Mouse (Mus musculus): Measurements from ENCODE around the gene Mrap.

Gene Mrap

DNA sequence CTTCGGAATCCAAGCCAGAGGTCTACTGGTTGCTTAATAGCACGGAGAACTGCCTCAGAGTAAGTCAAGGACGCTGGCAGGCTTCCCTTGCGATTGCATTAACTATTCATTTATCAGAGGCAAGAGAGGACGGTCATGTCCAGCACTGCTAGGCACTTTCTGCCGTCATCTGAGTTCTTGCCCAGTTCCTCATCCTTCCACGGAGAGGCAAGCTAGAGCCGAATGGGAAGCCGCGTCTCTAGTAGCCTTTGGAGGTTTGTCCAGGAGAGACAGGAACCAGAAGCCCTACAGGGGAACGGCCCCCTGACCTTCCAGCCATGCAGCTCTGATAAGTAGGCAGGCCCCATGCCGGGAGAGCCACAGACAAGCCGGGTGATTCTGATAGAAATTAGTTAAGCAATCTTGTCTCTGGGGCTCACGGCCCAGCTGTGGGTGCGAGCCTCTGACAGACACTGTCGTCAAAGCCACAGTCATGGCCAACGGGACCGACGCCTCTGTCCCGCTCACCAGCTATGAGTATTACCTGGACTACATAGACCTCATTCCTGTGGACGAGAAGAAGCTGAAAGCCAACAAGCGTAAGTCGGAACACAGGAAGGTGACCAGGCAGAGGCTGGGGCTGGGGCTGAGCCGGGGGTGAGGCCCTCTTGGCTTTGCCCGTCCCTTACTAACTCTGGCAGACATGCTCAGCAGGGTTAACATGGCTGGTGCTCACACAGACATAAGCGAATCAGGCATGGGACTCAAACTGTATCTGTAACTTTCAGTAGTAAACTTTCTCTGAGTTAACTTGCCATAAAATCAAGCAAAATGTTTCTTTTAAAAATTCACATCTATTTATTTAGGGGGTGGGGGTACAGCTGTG, at the start of gene Mrap:
Mrap (plus strand) TSS at position 116 of the 865 bp plus-strand sequence.
- ATAC-seq (ENCODE audit: insufficient number of reproducible peaks, low FRiP score, low TSS enrichment) = no peak

DNA sequence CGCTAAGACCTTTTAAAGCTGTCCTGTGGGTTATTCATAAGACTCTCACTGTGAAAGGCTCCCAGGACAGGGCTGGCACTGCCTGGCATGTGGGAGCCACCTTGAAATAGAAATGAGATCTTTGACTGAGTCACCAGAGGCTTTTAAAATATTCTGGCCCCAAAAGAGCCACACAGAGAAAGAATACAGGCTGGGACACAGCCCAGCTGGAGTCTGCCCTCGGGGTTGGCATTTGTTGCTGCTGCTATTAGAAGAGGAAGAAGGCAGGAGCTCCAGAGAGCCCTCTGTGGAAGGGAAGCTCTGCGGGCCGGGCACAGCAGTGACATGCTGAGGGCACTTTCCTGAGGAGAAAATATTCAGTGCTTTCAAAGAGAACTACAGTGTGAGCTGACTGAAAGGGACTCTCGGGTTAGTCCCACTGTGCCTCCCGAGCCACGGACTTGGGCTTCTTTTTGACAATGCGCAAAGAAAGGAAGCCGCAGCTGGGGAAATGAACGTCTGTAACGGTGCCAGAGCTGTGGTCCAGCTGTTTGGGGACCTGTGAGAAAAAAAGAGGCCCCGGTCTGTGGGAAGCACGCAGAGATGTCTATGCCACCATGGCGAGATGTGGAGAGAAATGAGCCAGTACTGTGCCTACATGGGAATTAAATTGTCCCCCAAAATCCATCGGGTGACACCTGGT, 45.2 kb upstream of the Mrap start:
- no peak; the same call in 1 of the 2 replicates for ATAC-seq (ENCODE audit: insufficient number of reproducible peaks, low FRiP score, low TSS enrichment)

DNA sequence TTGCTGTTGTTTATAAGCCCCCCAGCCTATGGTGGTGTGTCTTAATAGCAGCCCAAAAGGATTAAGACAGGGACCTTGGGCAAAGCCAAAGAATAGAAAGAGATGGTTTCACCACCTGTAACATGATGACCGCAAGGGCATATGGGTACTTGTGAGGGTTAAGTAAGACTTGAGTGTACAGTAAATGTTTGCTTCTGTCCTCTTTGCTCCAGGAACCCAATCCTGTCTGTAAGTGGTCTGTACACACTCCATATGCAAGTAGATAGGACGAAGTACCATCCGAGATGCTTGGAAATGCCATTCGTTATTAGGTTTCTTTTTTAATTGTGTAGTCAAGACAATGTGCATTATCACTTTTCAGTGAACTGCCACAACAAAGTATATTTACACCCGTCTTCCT, 44.4 kb upstream of the Mrap start:
- no peak for ATAC-seq (ENCODE audit: insufficient number of reproducible peaks, low FRiP score, low TSS enrichment)

DNA sequence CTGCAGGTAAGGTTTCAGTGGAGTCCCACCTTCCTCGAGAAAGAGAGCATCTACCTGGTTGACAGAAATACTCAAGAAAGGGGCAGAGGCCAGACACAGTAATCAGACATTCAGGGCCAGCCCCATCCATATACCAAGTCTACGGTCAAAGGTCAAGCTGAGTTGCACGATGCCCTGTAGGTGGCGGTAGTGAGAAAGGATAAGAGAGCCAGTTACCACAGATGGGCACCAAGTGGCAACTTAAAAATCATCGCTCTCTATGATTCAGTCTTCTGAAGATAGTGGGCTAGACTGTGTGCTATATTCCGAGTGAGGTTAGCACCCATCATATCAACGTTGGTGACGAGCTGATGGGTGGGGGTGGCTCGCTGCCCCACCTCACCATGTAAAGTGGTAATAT, 43.3 kb upstream of the Mrap start:
- ATAC-seq (ENCODE audit: insufficient number of reproducible peaks, low FRiP score, low TSS enrichment) = no peak

DNA sequence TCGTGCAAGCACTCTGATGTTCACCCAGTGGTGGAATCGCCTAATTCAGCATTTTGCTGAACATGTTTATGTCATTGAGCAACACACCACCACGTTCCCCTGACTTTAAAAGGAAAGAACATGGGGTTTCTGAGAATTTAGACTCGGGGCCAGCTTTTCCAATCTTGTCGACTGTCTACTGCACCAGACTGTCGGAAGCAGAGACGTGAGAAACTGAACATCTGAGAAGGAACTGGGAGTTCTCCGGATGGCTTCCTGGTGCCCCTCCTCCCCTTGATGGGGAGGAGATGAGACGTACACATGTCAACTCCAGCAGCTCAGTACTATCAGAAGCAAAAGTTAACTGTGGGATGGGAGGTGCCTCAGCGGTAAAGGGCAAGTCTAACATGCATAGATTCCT, 42.9 kb upstream of the Mrap start:
- ATAC-seq (ENCODE audit: insufficient number of reproducible peaks, low FRiP score, low TSS enrichment) = no peak

DNA sequence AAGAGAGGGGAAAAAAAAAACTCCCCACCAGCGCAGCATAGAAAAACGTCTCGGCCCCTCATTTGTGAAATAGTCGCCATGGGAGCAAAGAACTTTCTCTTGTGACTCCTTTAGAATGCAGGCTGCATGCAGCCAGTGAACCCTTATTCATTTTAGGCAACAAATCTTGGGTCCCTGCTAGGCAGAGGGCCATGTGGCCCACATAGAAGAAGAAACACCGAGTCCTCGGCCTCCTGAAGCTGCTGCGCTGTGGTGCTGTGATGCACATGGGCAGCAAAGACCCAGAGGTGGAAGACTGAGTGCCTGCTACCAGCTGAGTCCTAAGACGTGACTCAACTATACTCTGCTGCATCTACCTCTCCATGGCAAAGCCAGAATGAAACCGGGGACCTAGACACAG, 41.7 kb upstream of the Mrap start:
- ATAC-seq (ENCODE audit: insufficient number of reproducible peaks, low FRiP score, low TSS enrichment) = no peak

DNA sequence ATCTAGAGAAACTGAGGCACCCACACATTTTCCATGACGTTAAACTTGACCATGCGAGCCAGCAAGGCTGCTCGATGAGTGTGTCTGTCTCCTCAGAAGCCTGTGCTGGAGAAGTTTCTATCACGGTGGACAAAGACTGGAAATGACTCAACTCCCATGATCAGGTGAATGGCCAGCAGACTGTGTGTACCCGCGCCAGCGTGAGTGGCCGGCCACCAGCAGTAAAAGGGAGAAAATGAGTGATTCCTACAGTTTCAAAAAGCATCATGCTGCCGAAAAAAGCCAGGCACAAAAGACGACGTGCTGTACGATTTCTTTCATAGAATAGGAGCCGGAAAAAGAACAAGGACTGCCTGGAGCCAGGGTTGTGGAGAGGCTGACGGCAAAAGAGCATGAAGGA, 38.6 kb upstream of the Mrap start:
- no peak for ATAC-seq (ENCODE audit: insufficient number of reproducible peaks, low FRiP score, low TSS enrichment)

DNA sequence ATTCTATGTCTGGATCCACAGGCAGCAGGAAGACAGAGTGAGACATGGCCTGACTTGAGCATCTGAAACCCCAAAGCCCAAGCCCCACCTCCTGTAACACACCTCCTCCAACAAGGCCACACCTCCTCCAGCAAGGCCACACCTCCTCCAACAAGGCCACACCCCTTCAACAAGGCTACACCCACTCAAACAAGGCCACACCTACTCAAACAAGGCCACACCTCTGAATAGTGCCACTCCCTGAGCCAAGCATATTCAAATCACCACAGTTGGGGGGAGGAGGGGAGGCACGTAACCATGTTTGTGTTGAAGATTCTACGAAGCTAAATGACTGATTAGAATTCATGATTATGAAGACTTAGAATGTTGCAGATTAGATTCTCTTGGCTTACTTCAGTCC, 36.5 kb upstream of the Mrap start:
- ATAC-seq (ENCODE audit: insufficient number of reproducible peaks, low FRiP score, low TSS enrichment) = no peak

DNA sequence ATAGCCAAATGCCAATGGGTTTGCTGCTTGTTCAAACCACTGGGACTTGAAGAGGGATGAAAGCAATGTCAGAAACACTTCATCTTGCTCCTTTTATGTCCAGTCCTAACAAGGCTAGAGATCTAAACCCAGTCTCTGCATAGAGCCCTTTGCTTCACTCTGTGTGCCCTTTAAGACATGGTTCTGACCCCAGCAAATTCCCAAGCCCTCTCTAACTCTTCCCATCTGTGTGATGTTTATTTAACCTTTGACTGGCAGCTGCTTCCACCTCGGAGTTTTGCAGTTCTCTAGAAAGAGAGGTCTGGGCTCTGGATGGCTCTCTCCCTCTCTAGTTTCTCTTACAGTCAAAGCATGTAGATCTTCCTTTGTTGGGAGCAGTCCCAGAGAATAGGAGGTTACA, 34.4 kb upstream of the Mrap start:
- ATAC-seq (ENCODE audit: insufficient number of reproducible peaks, low FRiP score, low TSS enrichment) = no peak

DNA sequence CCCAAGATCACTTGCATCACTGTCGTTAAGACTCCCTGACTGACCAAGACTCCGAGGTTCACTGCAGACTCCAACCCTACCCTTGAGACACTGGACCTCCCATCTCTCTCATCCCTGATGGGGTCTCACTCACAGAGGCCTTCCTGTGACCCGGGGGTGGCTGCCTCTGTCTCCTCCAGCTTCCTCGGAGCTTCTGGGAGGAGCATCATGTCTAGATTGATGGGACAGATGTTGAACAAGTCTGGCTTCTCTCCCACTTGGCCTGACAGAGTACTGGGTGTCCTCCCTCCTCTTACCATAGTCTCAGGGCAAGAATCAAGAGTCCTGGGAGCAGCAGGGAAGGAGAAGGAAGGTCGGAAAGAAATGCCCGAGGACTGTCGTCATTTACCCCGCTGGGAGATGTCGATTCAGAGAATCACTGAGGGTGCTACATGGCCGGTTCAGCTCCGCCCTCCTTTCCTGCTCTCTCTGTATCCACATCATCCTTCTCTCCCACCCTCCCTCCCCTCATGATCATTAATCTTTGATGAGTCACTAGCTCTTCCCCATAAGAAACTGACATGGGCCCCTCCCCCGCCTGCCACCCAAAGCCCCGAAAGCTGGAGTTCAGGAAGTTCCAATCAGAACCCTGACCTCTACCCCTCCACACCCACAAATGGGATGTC, 33.7 kb upstream of the Mrap start:
- no peak for ATAC-seq (ENCODE audit: insufficient number of reproducible peaks, low FRiP score, low TSS enrichment)

DNA sequence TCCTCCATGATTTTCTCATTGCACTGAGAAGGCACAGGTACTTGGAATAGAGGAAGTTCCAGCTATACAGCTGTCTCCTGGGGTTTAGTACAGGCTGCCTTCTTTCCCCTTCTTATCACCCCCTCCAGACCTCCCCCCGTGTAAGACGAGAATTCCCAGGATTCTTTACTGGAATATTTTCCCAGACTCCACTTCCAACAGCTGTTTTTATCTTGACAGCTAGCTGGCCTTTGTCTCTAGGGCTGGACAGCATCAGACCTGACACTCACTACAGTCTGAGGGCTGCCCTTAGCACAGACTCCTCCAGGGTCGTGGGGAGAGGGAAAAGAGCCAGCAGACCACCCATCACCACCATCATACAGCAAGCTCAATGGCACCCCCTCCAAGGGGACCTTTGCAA, 31.7 kb upstream of the Mrap start:
- no peak for ATAC-seq (ENCODE audit: insufficient number of reproducible peaks, low FRiP score, low TSS enrichment)

DNA sequence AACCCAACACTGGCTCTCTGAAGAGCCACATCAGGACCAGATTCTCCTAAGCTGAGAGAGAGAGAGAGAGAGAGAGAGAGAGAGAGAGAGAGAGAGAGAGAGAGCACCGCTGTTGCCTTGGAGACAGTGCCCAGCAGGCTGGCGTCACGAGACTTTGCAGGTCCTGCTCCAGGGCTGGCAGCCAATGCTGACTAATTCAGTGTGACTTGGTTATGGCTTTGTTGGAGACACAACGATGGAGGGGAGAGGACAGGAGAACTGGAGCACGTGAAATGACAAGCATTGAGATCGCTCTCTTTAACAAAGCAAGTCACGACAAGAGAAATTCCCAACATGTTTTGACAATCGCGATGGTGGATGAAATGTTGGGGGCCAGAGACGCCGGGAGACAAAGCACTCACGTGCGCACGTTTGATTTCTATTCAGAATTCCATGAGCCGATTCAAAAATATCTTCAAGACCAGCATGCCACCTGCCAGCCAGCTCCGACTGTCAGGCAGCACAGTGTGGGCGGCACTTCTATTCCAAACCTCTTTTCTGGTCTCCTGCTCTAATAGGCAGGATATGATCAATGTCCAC, 28.2 kb upstream of the Mrap start:
- ATAC-seq (ENCODE audit: insufficient number of reproducible peaks, low FRiP score, low TSS enrichment) = peak; percentile 55; the same call in 1 of the 2 replicates

DNA sequence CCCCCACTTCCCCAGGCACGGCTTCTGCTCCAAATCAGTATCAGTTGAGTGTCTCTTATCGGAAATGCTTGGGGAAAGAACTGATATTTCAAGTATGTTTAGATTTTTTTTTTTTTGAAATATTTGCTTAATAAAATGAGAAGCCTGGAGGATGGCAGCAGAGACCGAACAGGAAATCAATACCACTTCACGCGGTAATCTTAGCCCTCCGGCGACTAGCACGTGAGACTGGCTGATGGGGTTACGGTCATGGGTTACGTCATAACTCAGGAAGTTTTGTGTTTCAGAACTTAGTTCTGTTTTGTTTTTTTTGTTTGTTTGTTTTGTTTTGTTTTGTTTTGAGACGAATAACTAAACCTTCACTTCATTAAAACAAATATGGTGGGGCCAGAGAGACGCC, 27.7 kb upstream of the Mrap start:
- no peak for ATAC-seq (ENCODE audit: insufficient number of reproducible peaks, low FRiP score, low TSS enrichment)

DNA sequence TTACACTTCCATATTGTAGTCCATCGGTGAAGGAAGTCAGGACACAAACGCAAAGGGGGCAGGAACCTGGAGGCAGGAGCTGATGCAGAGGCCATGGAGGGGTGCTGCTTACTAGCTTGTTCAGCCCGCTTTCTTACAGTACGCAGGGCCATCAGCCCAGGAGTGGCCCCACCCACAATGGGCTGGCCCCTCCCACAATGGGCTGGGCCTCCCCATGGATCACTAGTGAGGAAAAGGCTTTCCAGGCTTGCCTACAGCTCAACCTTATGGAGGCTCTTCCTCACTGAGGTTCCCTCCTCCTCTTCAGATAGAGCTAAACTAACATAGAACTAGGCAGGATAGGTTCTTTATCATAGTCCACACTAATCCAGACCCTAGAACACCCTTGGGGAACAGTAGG, 14.0 kb upstream of the Mrap start:
- ATAC-seq (ENCODE audit: insufficient number of reproducible peaks, low FRiP score, low TSS enrichment) = no peak

DNA sequence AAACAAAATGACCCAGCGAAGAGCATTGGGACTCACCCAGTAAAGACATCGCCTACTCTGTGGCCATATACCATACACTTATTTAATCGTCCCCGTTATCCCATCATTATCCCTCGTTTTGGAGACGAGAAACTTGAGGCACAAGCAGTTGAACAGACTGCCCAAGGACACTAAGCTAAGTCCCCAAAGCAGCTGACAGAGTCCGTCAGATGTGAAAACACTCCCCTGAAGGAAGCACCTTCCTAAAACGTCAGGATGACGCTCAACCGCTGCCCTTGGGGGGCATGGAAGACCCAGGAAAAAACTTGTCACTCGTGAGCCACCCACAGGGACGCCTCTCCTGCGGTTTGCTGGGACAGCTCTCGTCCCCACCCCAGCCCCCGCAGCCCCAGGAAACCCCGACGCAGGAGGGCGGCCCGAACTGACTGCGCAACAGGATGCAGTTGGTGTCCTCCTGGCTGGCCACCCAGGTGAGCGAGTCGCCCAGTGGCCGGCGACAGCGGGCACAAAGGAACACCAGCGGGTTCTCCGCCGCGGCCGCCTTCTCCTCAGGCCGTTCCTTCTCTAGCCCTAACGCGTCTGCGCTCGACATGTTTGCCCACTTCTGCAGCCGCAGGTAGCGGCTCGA, 11.3 kb upstream of the Mrap start:
- ATAC-seq (ENCODE audit: insufficient number of reproducible peaks, low FRiP score, low TSS enrichment) = peak; percentile 58

DNA sequence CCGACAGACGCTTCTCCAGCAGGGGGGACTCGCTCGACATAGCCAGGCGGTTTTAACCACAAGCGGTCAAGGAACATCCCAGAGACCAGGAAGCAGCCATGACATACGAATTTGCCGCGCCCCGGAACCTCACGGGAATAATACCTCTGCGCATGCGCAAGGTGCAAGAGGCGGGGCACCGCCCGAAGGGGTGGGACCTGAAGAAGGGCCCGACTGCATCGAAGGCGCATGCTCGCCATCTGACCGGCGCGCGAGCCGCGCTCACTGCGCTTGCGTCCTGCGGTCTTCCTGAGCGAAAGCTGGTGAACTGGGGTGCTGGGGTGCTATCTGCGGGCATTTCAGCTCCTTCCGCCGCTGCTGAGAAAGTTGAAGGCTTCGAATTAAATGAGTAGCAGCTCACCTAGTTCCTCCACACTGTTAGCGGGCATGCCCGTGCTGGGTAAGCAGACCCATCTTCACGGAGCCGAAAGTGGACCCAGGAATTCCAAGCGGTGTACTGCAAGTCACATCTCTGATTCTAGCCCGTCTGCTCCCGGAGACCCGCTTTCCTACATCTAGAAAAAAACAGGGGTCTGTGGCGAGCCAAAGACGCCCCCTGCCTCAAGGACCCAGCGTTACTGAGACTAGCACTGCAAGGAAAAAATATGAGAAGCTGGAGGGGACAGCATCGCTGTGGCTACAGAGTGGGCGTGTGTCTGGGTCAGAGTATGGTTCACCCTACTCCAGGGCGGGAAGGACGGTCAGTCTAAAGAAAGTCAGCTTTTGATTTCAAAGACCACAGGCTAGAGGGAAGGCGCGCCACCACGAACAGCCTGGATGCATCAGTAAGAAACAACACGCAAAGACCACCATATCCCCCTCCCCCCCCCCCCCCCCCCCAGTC, 10.5 kb upstream of the Mrap start, which contains the start of gene Mis18a:
Mis18a (minus strand) TSS at position 172 of the 883 bp plus-strand sequence.
- ATAC-seq (ENCODE audit: insufficient number of reproducible peaks, low FRiP score, low TSS enrichment) = peak; percentile 97

DNA sequence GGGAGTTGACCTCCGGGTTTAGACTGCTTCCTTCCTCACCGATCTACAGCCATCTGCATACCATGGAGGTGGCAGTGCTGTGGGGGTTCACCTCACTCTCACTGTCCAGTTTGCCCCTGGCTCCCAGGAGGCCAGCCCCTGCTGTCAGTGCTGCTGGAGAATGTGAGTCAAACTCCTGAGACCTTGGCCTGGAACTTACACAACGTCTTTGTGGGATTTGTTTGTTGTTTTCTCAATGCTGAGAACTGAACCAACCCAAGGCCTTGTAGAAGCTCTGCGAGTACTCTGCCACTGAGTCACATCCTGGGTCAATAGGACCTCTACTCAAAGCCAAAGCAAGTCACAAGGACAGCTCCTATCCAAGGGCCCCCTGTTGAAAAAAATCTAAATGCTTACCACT, 2.4 kb upstream of the Mrap start:
- ATAC-seq (ENCODE audit: insufficient number of reproducible peaks, low FRiP score, low TSS enrichment) = no peak

DNA sequence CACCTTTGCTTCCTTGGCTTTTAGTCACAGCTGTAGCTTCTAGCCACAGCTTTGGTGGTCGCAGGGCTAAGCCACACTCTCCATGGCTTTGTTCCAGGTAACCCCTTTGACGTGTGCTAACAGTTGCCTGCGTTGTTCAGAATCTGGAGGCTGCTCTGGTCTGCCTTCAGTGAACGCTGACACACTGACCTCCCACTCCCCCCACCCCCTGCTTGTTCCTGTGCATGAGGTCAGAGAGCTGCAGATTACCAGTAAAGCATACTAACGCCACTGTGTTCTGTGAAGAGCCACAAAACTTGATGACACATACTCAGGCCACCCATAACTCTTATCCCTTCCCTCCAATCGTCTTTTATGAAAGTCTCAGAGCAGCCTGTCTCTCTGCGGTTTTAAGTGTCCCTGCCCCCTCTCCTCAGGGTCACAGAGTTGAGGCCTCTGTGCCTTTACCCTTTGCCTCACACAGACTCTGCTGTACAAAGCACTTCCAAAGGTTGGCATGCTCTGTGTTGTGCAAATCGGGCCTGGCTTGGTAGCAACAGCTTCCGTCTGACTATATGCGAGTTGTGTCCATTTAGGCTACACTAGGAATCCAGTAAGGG, 1.2 kb upstream of the Mrap start:
- no peak for ATAC-seq (ENCODE audit: insufficient number of reproducible peaks, low FRiP score, low TSS enrichment)

DNA sequence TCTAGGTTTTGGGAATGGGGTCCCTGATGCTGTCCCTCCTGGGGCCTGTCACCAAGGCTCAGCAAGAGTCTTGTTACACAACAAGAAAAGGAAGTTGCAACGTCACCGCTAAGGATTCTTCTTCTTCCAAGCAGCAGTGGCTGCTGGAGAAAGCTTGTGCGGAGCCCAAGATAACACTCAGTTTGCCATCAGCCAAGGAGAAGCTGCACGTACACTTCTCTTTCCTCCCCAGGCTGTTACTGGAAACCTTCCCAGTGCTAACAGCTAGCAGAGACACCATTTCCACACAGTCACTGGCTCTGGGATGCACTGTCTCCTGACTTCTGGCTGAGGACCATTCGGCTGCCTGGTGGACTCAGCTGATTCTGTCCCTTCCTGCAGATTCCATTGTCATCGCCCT, 9.1 kb downstream of the Mrap start:
- ATAC-seq (ENCODE audit: insufficient number of reproducible peaks, low FRiP score, low TSS enrichment) = no peak
